Mouse (Mus musculus) kidney, postnatal 4 days (tissue): ENCODE measurements around the gene Samd9l.
"Not testable (repeated sequence)": the region's sequence is repeated elsewhere in the genome, so short reads cannot be mapped to it uniquely, and the experiment has no call there.

Experiments
- DNase-seq, 2 experiments: peaks; one replicate each; pipeline ENCODE4 v3.0.0; 2021; ENCODE audit warnings: mixed read lengths in 2 of 2

The Samd9l gene

GRCm38 (mm10) chr6:3399340-3400068, at the start of gene Samd9l:
Gene Samd9l, minus strand, starts transcription at chr6:3399572.
- peak; percentile 76 to 84 for DNase-seq

- DNase-seq, result peak; percentile 69 to 72
Measured at GRCm38 (mm10) chr6:3447404-3447803, 48.0 kb upstream of the Samd9l start.

GRCm38 (mm10) chr6:3443905-3444304, 44.5 kb upstream of the Samd9l start:
- no peak for DNase-seq

GRCm38 (mm10) chr6:3436087-3436486, 36.7 kb upstream of the Samd9l start:
- DNase-seq, result no peak

- not testable (repeated sequence) for DNase-seq
Measured at GRCm38 (mm10) chr6:3430976-3431375, 31.6 kb upstream of the Samd9l start.

GRCm38 (mm10) chr6:3427047-3427446, 27.7 kb upstream of the Samd9l start:
- no peak for DNase-seq

GRCm38 (mm10) chr6:3425333-3425732, 26.0 kb upstream of the Samd9l start:
- DNase-seq, result peak; percentile 6 to 35

- peak; percentile 61 to 74 for DNase-seq
Measured at GRCm38 (mm10) chr6:3424613-3425277, 25.4 kb upstream of the Samd9l start.

- DNase-seq, result not testable (repeated sequence)
Measured at GRCm38 (mm10) chr6:3397182-3397906, 2.0 kb downstream of the Samd9l start.

GRCm38 (mm10) chr6:3395921-3396611, 3.3 kb downstream of the Samd9l start:
- peak; percentile 27 to 30 for DNase-seq

GRCm38 (mm10) chr6:3389995-3390394, 9.4 kb downstream of the Samd9l start:
- DNase-seq, result no peak

GRCm38 (mm10) chr6:3386565-3386964, 12.8 kb downstream of the Samd9l start:
- DNase-seq, result no peak

- not testable (repeated sequence) for DNase-seq
Measured at GRCm38 (mm10) chr6:3384816-3385215, 14.6 kb downstream of the Samd9l start.

- peak in 1 of 2 experiments; percentile 35 for DNase-seq
Measured at GRCm38 (mm10) chr6:3384115-3384791, 15.1 kb downstream of the Samd9l start.

GRCm38 (mm10) chr6:3379146-3379545, 20.2 kb downstream of the Samd9l start:
- DNase-seq, result no peak

- no peak for DNase-seq
Measured at GRCm38 (mm10) chr6:3376687-3377086, 22.7 kb downstream of the Samd9l start.

- no peak for DNase-seq
Measured at GRCm38 (mm10) chr6:3369527-3369926, 29.8 kb downstream of the Samd9l start.

- not testable (repeated sequence) for DNase-seq
Measured at GRCm38 (mm10) chr6:3365609-3366008, 33.8 kb downstream of the Samd9l start.

- peak; percentile 50 to 57 for DNase-seq
Measured at GRCm38 (mm10) chr6:3345924-3346597, 53.3 kb downstream of the Samd9l start.

GRCm38 (mm10) chr6:3345043-3345639, 54.2 kb downstream of the Samd9l start:
- not testable (repeated sequence) for DNase-seq

- DNase-seq, result not testable (repeated sequence)
Measured at GRCm38 (mm10) chr6:3343603-3344247, 55.6 kb downstream of the Samd9l start.
